Comparison of ENCODE assay signal across 26 mouse cellular contexts in genomic region chr5:100024868-100025267, GRCm38 (mm10). TPM values are rescaled to one million over a fixed set of nuclear protein-coding genes. Genes with fewer than 3 reads are reported as not detected.
"Had no signal": no experiment of that assay in that cellular context is flagged by ENCODE, and none has a peak within 500 bp of the region (broad histone marks: within the 10 kb centered on the region; RNA-seq: fewer than 3 reads in every experiment).

No protein-coding gene starts in this region.

- H3K36me3 ChIP-seq: heart, embryonic 13.5 days; heart, embryonic 15.5 days; hindbrain, embryonic 13.5 days; hindbrain, embryonic 15.5 days; limb, embryonic 13.5 days; limb, embryonic 15.5 days; liver, embryonic 12.5 days had no signal

- H3K9me3 ChIP-seq: heart, embryonic 13.5 days; heart, embryonic 15.5 days; hindbrain, embryonic 13.5 days; hindbrain, embryonic 15.5 days; limb, embryonic 13.5 days; limb, embryonic 15.5 days; liver, embryonic 12.5 days had no signal

- DNase-seq: gastrocnemius, adult 2 months; gastrocnemius, postnatal 10 days; gastrocnemius, postnatal 25 days; heart, adult 11 months; heart, adult 2 months; heart, postnatal 14 days; heart, postnatal 36 days; kidney, adult 18-20 months; kidney, adult 8-10 months; kidney, postnatal 10 days; kidney, postnatal 25 days; kidney, postnatal 4 days; layer of hippocampus, adult 9-11 months; layer of hippocampus, postnatal 36 days; left cerebral cortex, postnatal 4 days had no signal

- H3K4me3 ChIP-seq: gastrocnemius, adult 2 months; heart, adult 2 months; heart, embryonic 13.5 days; heart, embryonic 15.5 days; hindbrain, embryonic 13.5 days; hindbrain, embryonic 15.5 days; limb, embryonic 13.5 days; limb, embryonic 15.5 days; liver, embryonic 12.5 days had no signal

- H3K27ac ChIP-seq: gastrocnemius, adult 2 months; heart, adult 2 months; heart, embryonic 13.5 days; heart, embryonic 15.5 days; hindbrain, embryonic 13.5 days; hindbrain, embryonic 15.5 days; hindbrain, postnatal 0 days; limb, embryonic 13.5 days; limb, embryonic 15.5 days; liver, embryonic 12.5 days had no signal

- H3K27me3 ChIP-seq: heart, embryonic 13.5 days; heart, embryonic 15.5 days; hindbrain, embryonic 13.5 days; hindbrain, embryonic 15.5 days; limb, embryonic 13.5 days; limb, embryonic 15.5 days; liver, embryonic 12.5 days had no signal

- H3K9ac ChIP-seq: heart, embryonic 13.5 days; heart, embryonic 15.5 days; hindbrain, embryonic 13.5 days; hindbrain, embryonic 15.5 days; limb, embryonic 13.5 days; limb, embryonic 15.5 days; liver, embryonic 12.5 days had no signal

- H3K4me2 ChIP-seq: heart, embryonic 11.5 days; heart, embryonic 13.5 days; heart, embryonic 15.5 days; hindbrain, embryonic 13.5 days; hindbrain, embryonic 15.5 days; limb, embryonic 13.5 days; limb, embryonic 15.5 days; liver, embryonic 12.5 days had no signal

RNA-seq across cellular contexts. Expression of gene 4930524J08Rik, which starts 46.0 kb away (rescaled TPM):
- total RNA-seq: hematopoietic stem cell, adult 5-6 weeks; liver, adult 2 months had no signal
